Mouse (Mus musculus) cerebellum, adult 2 months (tissue): ENCODE measurements around the gene Prss57.

Experiments
- CTCF ChIP-seq: fragments of 200-500 bp; IDR thresholded peaks from 2 replicates; pipeline ENCODE4 v1.5.1; 2011; ENCODE audit warnings: low read depth, mild to moderate bottlenecking, control low read depth, low read length, moderate library complexity, borderline replicate concordance; ENCODE audit not compliant: insufficient read depth
- POLR2A ChIP-seq: fragments of 200-500 bp; IDR thresholded peaks from 2 replicates; pipeline ENCODE4 v1.6.1; 2011; ENCODE audit warnings: low read length, control low read depth, borderline replicate concordance; ENCODE audit not compliant: insufficient read depth

DNA sequence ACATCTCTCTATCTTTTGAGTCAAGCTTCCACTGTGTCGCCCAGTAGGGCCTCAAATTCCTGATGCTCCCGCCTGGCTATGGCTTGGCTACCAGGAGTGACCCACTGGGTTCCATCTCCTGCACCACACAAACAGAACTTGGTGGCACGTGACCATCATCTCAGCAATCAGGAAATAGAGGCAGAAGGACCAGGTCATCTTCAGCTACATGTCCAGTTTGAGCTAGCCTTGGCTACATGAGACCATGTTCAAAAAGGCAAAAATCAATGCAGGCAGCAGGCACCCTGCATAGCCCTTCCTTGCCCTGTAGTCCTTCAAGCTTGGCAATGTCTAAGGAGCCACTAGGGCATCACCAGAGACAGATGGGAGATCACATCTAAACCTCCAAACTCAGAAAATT lies 49.3 kb upstream of the Prss57 start:
- TF ChIP-seq POLR2A: no peak
- no peak for TF ChIP-seq CTCF
